Mouse (Mus musculus) T-cell, adult 2 months (primary cell): ENCODE data around the gene Prss53.
A peak's percentile ranks its signal among the peaks of the same experiment; 100 is the strongest.
"Not testable (repeated sequence)": the region's sequence is repeated elsewhere in the genome, so short reads cannot be mapped to it uniquely, and the experiment has no call there.

Experiments
- DNase-seq: peaks from one replicate; pipeline ENCODE4 v3.0.0; 2022; ENCODE audit warnings: low spot score

Gene Prss53

DNA sequence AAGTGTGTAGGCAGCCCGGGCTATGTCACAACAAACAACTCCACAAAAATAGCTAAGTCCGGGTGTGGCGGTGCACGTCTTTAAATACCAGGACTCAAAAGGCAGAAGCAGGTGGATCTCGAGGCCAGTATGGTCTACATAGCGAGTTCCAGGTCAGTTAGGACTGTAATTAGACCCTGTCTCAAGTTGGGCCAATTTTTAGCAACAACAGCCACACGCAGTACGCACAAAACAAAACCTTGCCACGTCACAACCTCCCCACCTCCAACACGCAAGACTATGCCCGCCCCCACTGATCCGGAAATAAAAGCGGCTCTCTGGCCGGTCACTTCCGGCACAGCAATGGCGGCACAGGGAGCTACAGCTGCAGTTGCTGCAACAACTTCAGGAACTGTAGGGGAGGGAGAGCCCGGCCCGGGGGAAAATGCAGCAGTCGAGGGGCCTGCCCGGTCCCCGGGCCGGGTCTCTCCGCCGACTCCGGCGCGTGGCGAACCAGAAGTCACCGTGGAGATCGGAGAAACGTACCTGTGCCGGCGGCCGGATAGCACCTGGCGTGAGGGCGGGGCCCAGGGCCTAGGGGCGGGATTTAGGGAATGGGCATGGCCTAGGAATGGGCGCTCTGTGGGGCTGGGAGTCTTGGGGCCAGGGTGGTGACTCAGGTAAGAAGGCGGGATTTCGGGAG lies 21.6 kb upstream of the Prss53 start, which contains the start of gene Kat8:
TSS of gene Kat8 (plus strand) at position 327 of the 682 bp plus-strand sequence.
- peak; percentile 87 for DNase-seq

DNA sequence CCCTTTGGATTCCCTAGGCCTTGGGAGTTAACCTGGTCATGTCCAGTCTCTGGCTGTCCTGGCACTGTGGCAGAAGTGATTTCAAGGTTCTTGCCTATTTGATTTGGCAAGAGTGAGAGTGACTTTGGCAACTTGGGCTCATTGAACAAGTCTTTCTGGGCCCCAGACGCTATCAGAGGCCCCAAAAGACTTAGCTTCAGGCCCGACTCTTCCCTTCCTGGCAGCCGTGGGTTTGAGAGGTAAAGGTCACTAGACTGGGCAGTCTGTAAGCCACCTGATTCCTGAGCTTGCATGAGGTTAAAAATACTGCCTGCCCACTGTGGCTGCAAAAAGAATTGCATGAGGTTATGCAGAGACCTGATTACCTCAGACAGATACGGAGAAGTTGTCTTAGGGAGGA lies 17.9 kb upstream of the Prss53 start:
- no peak for DNase-seq

DNA sequence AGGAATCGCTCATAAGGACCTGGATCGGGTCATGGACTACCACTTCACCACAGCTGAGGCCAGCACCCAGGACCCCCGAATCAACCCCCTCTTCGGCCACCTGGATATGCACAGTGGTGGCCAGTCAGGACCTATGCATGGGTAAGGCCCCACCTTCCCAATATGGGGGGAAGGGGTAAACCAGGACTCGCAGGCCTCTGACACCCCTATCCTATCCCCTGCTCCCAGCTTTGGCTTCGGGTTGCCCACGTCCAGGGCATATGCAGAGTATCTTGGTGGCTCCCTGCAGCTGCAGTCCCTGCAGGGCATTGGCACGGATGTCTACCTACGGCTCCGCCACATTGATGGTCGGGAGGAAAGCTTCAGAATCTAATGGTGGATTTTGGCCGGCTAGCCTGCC lies 17.2 kb upstream of the Prss53 start:
- no peak for DNase-seq

DNA sequence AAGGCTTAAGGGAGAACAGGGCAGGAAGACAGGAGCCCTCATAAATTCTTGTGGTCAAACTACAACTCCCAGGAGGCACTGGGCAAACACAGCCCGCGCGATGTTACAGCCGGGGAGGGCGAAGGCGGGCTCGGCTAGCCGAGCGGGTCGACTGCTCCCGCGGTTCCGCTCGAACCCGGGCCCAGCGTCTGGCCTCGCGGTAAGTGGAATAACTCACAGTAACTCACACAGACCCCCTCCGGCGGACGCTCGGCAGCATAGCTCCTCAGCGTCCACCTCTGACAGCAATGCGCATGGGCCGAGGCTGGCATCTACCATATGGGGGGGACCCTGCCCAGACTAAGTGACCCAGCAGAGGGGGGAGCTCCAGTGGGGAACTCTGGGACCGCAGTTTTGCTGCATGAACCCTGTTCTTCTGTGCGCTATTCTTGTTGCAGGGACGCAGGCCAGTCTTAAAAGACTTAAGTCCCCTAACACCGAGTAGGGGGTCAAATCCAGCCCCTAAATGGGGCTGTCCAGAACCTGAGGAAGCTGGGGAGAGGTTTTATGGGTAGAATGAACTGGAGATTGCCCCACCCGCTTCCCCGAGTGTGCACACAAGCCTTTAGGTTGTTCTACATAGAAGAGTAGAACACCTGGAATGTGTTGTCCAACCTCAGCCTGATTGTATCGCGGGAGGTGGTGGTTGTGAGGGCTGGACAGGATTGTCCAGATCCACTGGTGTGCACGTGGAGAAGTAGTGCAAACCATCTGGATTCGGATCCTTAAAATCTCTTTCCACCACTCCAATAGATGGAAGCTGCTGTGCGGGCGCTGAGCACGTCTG lies 13.4 kb upstream of the Prss53 start, which contains the start of gene Bckdk:
TSS of gene Bckdk (plus strand) at position 112 of the 826 bp plus-strand sequence.
- peak; percentile 64 for DNase-seq

DNA sequence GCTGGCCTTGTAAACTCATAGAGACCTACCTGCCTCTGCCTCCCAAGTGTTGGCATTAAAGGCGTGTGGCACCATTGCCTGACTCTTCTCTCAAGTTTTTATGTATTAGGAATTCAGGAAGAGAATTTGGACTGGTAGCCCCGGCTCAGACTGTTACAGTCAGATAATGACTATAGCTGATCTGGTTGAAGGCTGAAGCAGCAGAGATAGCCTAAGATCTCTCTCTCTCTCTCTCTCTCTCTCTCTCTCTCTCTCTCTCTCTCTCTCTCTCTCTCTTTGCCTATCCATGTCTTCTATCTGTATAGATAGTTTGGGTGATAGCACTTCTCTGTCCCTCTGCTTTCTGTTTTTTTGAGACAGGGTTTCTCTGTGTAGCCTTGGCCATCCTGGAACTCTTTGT lies 11.0 kb upstream of the Prss53 start:
- no peak for DNase-seq

DNA sequence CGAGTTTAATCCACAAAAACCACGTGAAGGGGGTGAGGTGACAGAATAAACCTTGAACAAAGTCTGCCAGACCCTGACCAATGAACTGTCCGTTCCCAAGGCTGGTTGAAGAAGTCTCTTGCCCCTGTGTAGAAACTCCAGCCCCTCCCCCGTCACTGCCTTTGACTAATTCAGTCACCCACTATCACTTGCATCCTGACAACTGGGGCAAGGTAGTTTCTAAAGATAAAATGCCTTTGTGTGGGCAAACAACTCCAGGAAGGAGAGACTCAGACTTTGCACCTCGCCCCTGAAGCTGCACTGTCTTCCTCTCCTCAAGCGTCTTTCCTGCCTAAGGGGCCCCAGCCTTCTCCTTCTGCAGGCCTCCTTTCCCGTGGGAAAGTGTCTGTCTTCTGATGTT lies 9.2 kb upstream of the Prss53 start:
- DNase-seq: no peak

DNA sequence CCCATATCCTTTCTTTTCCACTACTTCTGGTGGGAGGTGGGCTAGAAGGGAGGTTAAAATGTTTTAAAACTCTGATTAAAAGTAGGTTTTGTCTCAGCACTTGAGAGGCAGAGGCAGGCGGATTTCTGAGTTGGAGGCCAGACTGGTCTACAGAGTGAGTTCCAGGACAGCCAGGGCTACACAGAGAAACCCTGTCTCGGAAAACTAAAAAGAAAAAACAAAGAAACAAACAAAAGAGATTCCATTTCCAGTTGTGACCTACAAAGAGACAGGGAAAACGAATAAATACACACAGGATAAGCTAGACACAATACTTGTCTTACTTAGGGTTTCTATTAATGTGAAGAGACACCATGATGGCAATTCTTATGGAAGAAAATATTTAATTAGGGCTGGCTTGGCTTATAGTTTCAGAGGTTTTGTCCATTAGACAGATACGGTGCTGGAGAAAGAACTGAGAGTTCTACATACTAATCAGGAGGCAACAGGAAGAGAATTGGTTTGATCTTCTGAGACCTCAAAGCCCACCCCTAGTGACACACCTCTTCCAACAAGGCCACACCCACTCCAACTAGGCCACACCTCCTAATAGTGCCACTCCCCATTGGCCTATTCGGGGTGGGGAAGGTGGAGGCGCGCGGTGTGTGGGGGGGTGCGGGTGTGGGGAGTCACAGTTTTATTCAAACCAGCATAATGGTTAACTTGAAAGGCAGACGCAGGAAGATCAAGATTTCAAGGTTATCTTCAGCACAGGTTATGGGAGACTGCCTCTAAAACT lies 7.6 kb upstream of the Prss53 start:
- DNase-seq: peak; percentile 72

DNA sequence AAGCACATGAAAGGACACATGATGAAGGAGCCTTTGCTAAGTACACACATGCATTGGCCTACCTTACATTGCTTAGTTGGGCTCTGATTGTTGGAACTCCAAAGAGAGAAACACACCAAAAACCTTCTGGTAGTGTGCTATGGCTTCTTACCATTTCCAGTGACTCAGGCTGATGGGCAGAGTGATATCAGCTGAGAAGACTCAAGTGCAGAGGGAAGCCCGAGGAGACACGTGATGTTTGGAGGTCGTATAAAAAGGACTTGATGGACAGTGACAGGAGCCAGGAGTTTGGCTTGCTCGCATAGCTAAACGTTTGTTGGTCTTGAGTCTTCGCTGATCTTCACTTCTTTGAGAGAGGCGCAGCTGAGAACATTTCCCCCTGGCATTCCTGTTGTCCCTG lies 6.8 kb upstream of the Prss53 start:
- no peak for DNase-seq

DNA sequence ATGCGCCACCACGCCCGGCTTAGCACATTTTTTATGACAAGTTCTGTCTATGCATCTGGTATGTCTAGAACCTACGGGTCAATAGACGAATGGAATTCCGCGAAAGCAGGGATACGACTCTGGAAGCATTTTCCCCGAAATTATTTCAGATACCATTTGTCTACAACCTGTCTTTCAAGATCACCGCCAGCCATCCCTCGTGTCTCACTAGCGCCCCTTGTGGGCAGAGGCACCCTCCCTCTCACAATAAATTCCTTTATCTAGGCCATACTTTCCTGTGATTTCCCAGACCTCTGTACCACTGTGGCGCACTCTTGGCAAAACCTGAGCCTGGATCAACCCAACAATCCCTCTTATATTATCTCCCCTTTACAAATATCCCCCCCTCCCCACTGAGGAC lies 5.6 kb upstream of the Prss53 start:
- DNase-seq: peak; percentile 65

DNA sequence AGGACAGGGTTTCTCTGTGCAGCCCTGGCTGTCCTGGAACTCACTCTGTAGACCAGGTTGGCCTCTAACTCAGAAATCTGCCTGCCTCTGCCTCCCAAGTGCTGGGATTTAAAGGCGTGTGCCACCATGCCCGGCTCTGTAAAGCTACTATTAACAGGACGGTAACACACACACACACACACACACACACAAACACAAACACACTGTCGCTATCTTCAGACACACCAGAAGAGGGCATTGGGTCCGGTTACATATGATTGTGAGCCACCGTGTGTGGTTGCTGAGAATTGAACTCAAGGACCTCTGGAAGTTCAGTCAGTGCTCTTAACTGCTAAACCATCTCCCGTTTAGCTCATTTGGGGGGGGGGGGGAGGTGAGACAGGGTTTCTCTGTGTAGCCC lies 5.1 kb upstream of the Prss53 start:
- not testable (repeated sequence) for DNase-seq

DNA sequence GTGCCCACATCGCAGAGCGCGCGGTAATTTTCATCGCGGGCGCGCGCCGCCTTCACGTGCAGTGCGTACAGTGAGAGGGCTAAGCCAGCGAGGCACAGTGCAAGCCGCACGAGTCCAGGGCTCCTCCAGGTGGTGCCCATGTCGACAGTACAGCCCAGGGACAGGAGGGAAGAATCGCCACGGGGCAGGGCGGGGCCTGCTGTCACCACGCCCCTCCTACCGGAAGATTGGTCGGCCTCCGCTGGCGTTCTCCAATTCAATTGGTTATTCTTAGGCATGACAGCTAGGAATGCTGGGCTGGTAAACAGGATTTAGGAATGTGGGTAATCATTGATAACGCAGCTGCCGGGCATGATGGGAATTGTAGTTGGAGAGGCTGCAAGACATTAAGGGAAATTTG lies 4.7 kb upstream of the Prss53 start, which contains the start of the genes Gm21974 and Vkorc1:
TSS of gene Gm21974 (minus strand) at position 13 of the 400 bp plus-strand sequence.
TSS of gene Vkorc1 (minus strand) at position 176 of the 400 bp plus-strand sequence.
- DNase-seq: peak; percentile 87

DNA sequence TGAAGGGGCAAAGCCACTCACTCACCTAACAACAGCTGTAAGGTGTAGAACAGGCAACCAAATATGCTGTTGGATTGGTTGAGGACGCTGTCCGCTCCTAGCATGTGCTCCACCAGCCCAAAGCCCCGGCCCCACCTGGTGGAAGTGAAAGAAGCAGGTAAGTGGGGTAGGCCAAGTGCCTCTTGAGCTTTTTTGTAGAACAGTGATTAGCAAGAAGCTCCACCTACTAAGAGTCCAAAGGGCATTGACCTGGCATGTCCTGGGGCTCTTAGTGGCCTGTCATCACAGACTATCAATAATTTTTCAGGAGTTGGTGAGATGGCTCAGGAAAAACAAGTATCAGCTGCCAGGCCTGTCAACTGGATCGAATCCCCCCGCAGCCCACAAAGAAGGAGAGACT lies 3.7 kb upstream of the Prss53 start:
- DNase-seq: no peak

DNA sequence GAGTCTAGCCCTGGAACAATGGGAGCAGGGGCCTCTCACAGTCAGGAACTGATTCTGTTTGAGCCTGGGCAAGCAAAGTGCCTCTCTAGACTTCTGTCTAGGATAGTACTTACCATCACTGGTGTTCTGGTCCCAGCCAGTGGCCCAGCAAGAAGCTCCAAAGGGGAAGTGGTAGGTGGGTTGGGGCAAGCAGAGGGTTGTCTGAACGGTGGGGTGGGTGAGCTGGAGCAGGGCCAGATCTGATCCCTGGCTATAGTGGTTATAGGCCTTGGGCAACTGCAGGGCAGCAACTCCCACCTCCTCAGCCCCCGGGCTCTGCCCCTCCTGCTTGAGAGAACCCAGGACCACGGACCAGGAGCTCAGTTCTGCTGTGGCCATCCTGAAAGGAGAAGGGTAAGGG lies 1.9 kb downstream of the Prss53 start:
- no peak for DNase-seq

DNA sequence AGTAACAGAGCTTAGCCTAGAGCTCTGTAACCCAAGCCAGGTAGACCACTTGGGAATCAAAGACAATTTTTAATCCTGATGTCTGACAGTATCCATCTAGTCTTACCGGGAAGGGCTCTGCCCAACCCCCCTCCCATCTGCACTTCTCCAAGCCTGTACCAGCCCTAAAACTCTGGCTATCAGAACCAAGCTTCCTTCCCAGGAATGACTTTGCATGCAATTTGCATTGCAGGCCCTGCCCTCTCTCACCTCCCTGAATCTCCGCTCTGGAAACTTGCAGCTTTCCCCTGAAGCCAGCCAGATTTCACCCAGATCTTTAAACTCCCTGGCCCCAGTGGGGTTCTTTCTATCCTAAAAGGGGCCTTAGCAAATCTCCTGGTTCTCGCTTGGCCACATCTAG lies 3.0 kb downstream of the Prss53 start:
- no peak for DNase-seq

DNA sequence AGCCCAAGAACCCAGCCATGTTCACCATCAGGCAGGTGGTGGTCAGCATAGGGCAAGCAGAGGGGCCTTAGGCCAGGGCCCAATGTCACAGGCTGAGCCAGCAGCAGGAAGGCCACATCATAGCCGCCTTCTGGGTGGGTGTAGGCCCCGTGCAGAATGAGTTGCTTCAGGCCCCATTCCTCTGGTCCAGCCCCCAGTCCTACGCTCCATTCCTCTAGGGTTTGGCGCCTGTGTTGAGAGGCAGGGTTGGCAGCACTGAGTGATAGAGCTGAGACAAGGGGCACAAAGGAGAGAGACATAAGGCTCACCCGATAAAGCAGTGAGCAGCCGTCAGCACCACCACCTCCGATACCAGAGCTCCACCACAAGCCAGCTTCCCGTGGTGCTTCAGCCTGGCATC lies 3.6 kb downstream of the Prss53 start:
- DNase-seq: no peak

DNA sequence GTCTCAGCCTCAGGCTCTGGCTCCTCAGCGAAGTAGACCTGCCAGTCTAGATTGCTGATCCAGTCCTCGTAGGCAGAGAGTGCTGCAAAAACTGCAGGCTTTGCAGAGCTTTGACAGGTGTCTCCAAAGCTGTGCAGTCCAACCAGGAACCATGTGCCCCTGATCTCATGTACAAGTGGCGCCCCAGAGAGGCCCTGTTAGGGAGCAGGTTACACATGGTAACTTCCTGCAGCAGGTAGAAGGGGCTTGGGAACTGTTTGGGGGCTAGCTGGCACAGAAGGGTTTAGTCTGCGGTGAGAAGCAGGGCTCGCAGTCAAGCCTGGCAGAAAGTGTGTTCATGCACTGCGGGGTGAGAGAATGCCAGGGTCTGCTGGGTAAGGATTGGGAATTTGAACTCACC lies 4.2 kb downstream of the Prss53 start:
- no peak for DNase-seq

DNA sequence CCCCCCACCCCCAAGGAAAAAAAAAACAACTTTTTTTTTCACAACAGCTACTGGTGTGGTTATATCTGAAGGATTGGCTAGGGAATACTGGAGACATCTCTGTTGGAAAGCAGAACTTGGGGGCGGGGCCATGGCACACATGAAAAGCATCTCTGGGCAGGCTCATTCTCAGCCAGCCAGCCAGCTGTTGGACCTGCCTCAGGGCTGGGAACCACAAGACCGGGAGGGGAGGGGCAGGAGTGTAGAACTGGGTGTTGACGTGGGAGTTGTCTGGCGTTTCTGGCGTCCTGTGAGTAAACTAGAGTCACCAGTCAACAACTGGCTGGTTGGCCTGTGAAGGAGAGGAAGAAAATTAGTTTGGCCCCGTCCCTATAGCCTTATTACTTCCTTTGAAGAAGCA lies 4.8 kb downstream of the Prss53 start:
- DNase-seq: no peak

DNA sequence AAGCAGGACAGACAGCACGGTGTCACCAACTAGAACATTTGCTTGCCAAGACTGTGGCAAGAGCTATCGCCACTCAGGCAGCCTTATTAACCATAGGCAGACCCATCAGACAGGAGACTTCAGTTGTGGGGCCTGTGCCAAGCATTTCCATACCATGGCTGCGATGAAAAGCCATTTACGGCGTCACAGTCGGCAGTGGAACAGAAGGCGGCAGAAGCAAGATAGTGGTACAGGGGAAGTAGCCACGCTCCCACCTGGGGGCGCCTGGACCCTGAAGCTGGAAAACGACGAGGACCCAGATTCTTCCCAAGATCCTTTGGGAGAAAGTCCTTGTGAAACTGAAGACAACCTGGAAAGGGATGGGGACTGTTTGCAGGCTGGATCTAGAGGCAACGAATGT lies 10.3 kb downstream of the Prss53 start:
- DNase-seq: no peak

DNA sequence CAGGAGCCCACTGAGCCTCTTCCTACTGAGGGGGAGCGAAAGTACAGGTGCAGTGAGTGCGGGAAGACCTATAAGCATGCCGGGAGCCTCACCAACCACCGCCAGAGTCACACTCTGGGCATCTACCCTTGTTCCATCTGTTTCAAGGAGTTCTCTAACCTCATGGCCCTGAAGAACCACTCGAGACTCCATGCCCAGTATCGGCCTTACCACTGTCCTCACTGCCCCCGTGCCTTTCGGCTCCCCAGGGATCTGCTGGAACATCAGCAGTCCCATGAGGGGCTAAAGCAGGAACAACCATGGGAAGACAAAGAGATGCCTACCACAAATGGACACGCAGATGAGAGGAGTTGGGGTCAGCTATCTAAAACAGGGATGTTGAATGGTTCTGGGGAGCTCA lies 11.5 kb downstream of the Prss53 start:
- DNase-seq: no peak

DNA sequence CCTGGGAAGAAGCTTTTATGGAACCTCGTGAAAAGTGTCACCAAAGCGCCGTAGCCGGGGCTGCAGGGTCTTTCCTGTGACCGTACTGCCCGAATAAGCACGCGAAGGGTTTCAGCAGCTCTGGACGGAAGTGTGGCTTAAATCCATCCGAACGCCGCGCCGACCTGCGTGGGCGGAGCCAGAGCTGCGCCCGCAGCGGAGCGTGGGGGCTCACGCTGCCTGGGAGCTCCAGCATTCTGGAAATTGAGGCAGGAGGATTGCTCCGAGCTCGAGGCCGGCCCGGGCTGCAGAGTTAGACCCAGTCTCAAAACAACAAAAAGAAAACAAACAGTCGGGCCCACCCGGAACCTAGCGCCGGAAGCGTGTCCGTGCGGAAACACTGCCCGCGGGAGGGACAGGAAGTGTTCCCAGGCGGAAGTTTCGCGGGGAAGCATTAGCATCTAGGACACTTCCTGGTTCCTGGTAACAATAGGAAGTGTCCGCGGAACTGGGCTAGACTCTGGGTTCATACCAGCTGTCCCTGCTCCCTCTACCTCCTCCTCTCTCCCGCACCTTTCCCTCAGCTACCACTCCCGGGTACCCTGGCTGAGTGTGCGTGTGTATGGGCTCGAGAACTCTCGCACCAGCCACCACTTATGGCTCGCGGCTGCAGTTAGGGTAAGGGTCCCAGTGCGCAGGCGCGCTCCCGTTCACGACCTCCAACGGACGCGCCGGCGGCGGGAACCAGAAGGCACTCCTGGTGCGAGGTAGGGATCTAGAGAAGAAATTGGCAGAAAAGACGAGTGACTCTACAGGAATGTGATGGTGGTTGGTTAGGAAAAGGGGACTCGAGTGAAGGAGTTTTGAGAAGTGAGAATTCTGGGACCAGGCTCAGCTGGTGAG lies 14.1 kb downstream of the Prss53 start, which contains the start of gene Zfp668:
TSS of gene Zfp668 (minus strand) at position 362 of the 882 bp plus-strand sequence.
- peak; percentile 89 for DNase-seq

DNA sequence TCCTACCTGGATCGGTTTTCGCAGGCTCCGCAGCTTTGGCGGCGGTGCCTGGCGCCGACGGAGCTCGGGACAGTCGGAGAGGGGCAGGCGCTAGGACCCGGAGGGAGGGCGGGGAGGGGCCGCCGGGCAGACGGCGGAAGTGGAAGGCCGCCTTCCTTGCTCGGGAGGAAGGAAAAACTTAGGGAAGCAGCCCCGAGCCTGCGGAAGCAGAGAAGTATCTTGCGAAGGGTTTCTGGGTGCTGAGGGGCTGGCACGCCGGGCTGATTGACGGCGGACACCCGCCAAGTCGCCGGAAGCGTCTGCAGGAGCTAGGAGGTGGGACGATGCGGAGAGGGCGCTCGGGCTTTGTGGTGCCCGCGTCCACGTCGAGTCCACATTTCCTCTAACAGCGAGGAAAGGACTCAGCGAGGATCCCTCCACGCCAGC lies 14.7 kb downstream of the Prss53 start, which contains the start of gene Zfp646:
TSS of gene Zfp646 (plus strand) at position 181 of the 426 bp plus-strand sequence.
- DNase-seq: peak; percentile 68
